Comparison of ENCODE assay signal across 28 mouse cellular contexts in genomic region chr17:25007480-25007879, GRCm38 (mm10). TPM values are rescaled to one million over a fixed set of nuclear protein-coding genes. Genes with fewer than 3 reads are reported as not detected.
DNase-seq lines count a peak whose midpoint lies in the region; ATAC-seq and TF ChIP-seq lines count a peak whose summit lies in the region.
"Had no signal": no experiment of that assay in that cellular context is flagged by ENCODE, and none has a peak within 500 bp of the region (broad histone marks: within the 10 kb centered on the region; RNA-seq: fewer than 3 reads in every experiment).

No protein-coding gene starts in this region.

- H3K4me1 ChIP-seq in heart, embryonic 10.5 days, result no peaks in the 10 kb centered on the region
- no peaks in the 10 kb centered on the region for H3K4me1 ChIP-seq in liver, adult 2 months (ENCODE audit: control insufficient read depth, insufficient read depth, low read length)
- H3K4me1 ChIP-seq in stomach, postnatal 0 days (replicated peaks; ENCODE audit: control insufficient read depth, insufficient read depth), result no peaks in the 10 kb centered on the region
- 0 out of 2 replicates have a peak, but pooled peaks cover under 1% of the 10 kb centered on the region for H3K4me1 ChIP-seq in midbrain, embryonic 10.5 days
- H3K4me1 ChIP-seq: forebrain, embryonic 10.5 days; forebrain, embryonic 12.5 days had no signal

- H3K27ac ChIP-seq in heart, embryonic 10.5 days, result no peak overlapping the region; the same call in 1 of the 2 replicates
- no peak overlapping the region for H3K27ac ChIP-seq in liver, adult 2 months (replicated peaks; ENCODE audit: insufficient read depth, low read depth, low read length)
- no peak overlapping the region for H3K27ac ChIP-seq in stomach, postnatal 0 days (replicated peaks)
- no peak overlapping the region for H3K27ac ChIP-seq in midbrain, embryonic 10.5 days (replicated peaks)
- H3K27ac ChIP-seq: embryonic facial prominence, embryonic 13.5 days; embryonic facial prominence, embryonic 15.5 days; forebrain, embryonic 10.5 days; forebrain, embryonic 12.5 days had no signal

- H3K4me3 ChIP-seq in heart, embryonic 10.5 days, result no peak overlapping the region
- no peak overlapping the region for H3K4me3 ChIP-seq in liver, adult 2 months (ENCODE audit: insufficient read depth, low read depth, low read length)
- no peak overlapping the region for H3K4me3 ChIP-seq in stomach, postnatal 0 days (ENCODE audit: low read depth, low read length)
- no peak overlapping the region for H3K4me3 ChIP-seq in midbrain, embryonic 10.5 days
- H3K4me3 ChIP-seq: embryonic facial prominence, embryonic 13.5 days; embryonic facial prominence, embryonic 15.5 days; erythroblast, embryonic 14.5 days; forebrain, embryonic 10.5 days; forebrain, embryonic 12.5 days had no signal

- peaks cover 77% of the 10 kb centered on the region for H3K36me3 ChIP-seq in heart, embryonic 10.5 days
- peaks cover 31% of the 10 kb centered on the region for H3K36me3 ChIP-seq in liver, adult 2 months (ENCODE audit: control insufficient read depth, insufficient read depth, low read length)
- H3K36me3 ChIP-seq in stomach, postnatal 0 days (ENCODE audit: control insufficient read depth, insufficient read depth, low read length), result peaks cover 14% of the 10 kb centered on the region
- H3K36me3 ChIP-seq in midbrain, embryonic 10.5 days, result peaks cover 98% of the 10 kb centered on the region

- H3K79me2 ChIP-seq in liver, adult 2 months (ENCODE audit: control insufficient read depth, insufficient read depth, low read length), result peaks cover 38% of the 10 kb centered on the region

- TF ChIP-seq POLR2A in liver, adult 2 months (IDR thresholded peaks at IDR 0.05; ENCODE audit: extremely low read depth, insufficient read depth, low read length), result no peak

- no peaks in the 10 kb centered on the region for H3K9me3 ChIP-seq in heart, embryonic 10.5 days
- H3K9me3 ChIP-seq in stomach, postnatal 0 days (ENCODE audit: control insufficient read depth, low read length), result no peaks in the 10 kb centered on the region
- no peaks in the 10 kb centered on the region for H3K9me3 ChIP-seq in midbrain, embryonic 10.5 days (replicated peaks)
- H3K9me3 ChIP-seq: embryonic facial prominence, embryonic 13.5 days; embryonic facial prominence, embryonic 15.5 days; forebrain, embryonic 10.5 days; forebrain, embryonic 12.5 days; G1E had no signal

- no peak overlapping the region for H3K9ac ChIP-seq in liver, adult 2 months (ENCODE audit: low read depth, low read length)
- H3K9ac ChIP-seq in stomach, postnatal 0 days (ENCODE audit: low read length), result no peak overlapping the region
- H3K9ac ChIP-seq: embryonic facial prominence, embryonic 13.5 days; embryonic facial prominence, embryonic 15.5 days; forebrain, embryonic 12.5 days had no signal

- no peak for TF ChIP-seq CTCF in liver, adult 2 months (IDR thresholded peaks at IDR 0.05; ENCODE audit: low read depth, low read length)
- TF ChIP-seq CTCF in stomach, postnatal 0 days (IDR thresholded peaks at IDR 0.05; ENCODE audit: low read depth), result no peak

- peak; percentile 51 for DNase-seq in heart, embryonic 10.5 days (ENCODE audit: low spot score)
- no peak for DNase-seq in heart, postnatal 4 days
- DNase-seq in liver, adult 2 months (ENCODE audit: extremely low read depth, low read depth, low spot score), result peak; percentile 16
- DNase-seq in liver, result no peak
- DNase-seq in stomach, postnatal 0 days (ENCODE audit: low spot score), result peak; percentile 15
- no peak for DNase-seq in adrenal gland, postnatal 14 days
- DNase-seq in midbrain, embryonic 10.5 days (ENCODE audit: low spot score), result no peak
- DNase-seq: adrenal gland, adult 8-10 months; adrenal gland, postnatal 25 days; B cell, adult 2 months; cerebellum, adult 11 months; cerebellum, adult 18-20 months; cerebellum, adult 8-10 months; cerebellum, adult 9-11 months; cerebellum, postnatal 14 days; cerebellum, postnatal 36 days; embryo, embryonic 11 days had no signal

- no peak overlapping the region for H3K4me2 ChIP-seq in stomach, postnatal 0 days (replicated peaks; ENCODE audit: low read depth)
- H3K4me2 ChIP-seq: embryonic facial prominence, embryonic 13.5 days; embryonic facial prominence, embryonic 15.5 days; forebrain, embryonic 12.5 days had no signal

- ATAC-seq in stomach, postnatal 0 days (ENCODE audit: low FRiP score, low TSS enrichment), result peak; percentile 69
- ATAC-seq: activated CD4-positive, CD25-positive, alpha-beta regulatory T cell, adult 4 months; CD4-positive, CD25-positive, alpha-beta regulatory T cell, adult 4 months; forebrain, embryonic 14.5 days; Patski had no signal

- no peak for TF ChIP-seq EP300 in stomach, postnatal 0 days (optimal IDR thresholded peaks at IDR 0.05)

- H3K27me3 ChIP-seq in heart, embryonic 10.5 days (ENCODE audit: insufficient read depth, poor library complexity, severe bottlenecking), result no peaks in the 10 kb centered on the region
- H3K27me3 ChIP-seq in liver, adult 2 months (ENCODE audit: control insufficient read depth, insufficient read depth, low read length), result no peaks in the 10 kb centered on the region
- no peaks in the 10 kb centered on the region for H3K27me3 ChIP-seq in stomach, postnatal 0 days (ENCODE audit: control insufficient read depth, insufficient read depth, low read length)
- H3K27me3 ChIP-seq in midbrain, embryonic 10.5 days (ENCODE audit: low read depth, poor library complexity, severe bottlenecking), result no peaks in the 10 kb centered on the region
- H3K27me3 ChIP-seq: CH12.LX; embryonic facial prominence, embryonic 13.5 days; embryonic facial prominence, embryonic 15.5 days; forebrain, embryonic 12.5 days; Patski had no signal

RNA-seq across cellular contexts. Expression of gene Cramp1l, which starts 8.1 kb away (rescaled TPM):
- 6.2 and 7.2 TPM in 2 replicates for polyA plus RNA-seq in heart, embryonic 10.5 days (2016; fragmentation: Nextera tagmentation; extraction: Ambion mirVana)
- total RNA-seq in heart, postnatal 4 days (2021), result 10 to 100 TPM; 15.1 to 16.3 TPM
- total RNA-seq in liver, adult 2 months (2014; rRNA removed), result 2.7 and 2.9 TPM in 2 replicates
- polyA plus RNA-seq in liver, adult 2 months (2012; rRNA removed), result 4.2 and 6.5 TPM in 2 replicates
- 2.2 and 2.8 TPM in 2 replicates for polyA plus RNA-seq in stomach, postnatal 0 days (2015; fragmentation: Nextera tagmentation; extraction: Ambion mirVana)
- total RNA-seq in adrenal gland, postnatal 14 days (2021), result 23.3 and 26.7 TPM in 2 replicates
- polyA plus RNA-seq in midbrain, embryonic 10.5 days (2016; fragmentation: Nextera tagmentation; extraction: Ambion mirVana), result 6.8 and 8.5 TPM in 2 replicates

RNA-seq across cellular contexts. Expression of gene Ift140, which starts 8.4 kb away (rescaled TPM):
- 18.4 and 19.1 TPM in 2 replicates for polyA plus RNA-seq in heart, embryonic 10.5 days (2016; fragmentation: Nextera tagmentation; extraction: Ambion mirVana)
- 1 to 10 TPM; 7.0 to 7.3 TPM for total RNA-seq in heart, postnatal 4 days (2021)
- total RNA-seq in liver, adult 2 months (2014; rRNA removed), result 4.6 and 5.4 TPM in 2 replicates
- 3.4 and 3.6 TPM in 2 replicates for polyA plus RNA-seq in liver, adult 2 months (2012; rRNA removed)
- 4.1 and 4.2 TPM in 2 replicates for polyA plus RNA-seq in stomach, postnatal 0 days (2015; fragmentation: Nextera tagmentation; extraction: Ambion mirVana)
- 30.0 and 43.7 TPM in 2 replicates for total RNA-seq in adrenal gland, postnatal 14 days (2021)
- 27.0 and 34.9 TPM in 2 replicates for polyA plus RNA-seq in midbrain, embryonic 10.5 days (2016; fragmentation: Nextera tagmentation; extraction: Ambion mirVana)

RNA-seq across cellular contexts. Expression of gene Jpt2, which starts 47.0 kb away (rescaled TPM):
- 212 and 255 TPM in 2 replicates for polyA plus RNA-seq in heart, embryonic 10.5 days (2016; fragmentation: Nextera tagmentation; extraction: Ambion mirVana)
- 10 to 100 TPM; 43.6 to 49.9 TPM for total RNA-seq in heart, postnatal 4 days (2021)
- total RNA-seq in liver, adult 2 months (2014; rRNA removed), result 29.0 and 34.3 TPM in 2 replicates
- 12.1 and 12.2 TPM in 2 replicates for polyA plus RNA-seq in liver, adult 2 months (2012; rRNA removed)
- polyA plus RNA-seq in stomach, postnatal 0 days (2015; fragmentation: Nextera tagmentation; extraction: Ambion mirVana), result 51.8 and 53.9 TPM in 2 replicates
- total RNA-seq in adrenal gland, postnatal 14 days (2021), result 33.9 and 45.2 TPM in 2 replicates
- 442 and 466 TPM in 2 replicates for polyA plus RNA-seq in midbrain, embryonic 10.5 days (2016; fragmentation: Nextera tagmentation; extraction: Ambion mirVana)

Comparison
In these comparisons a context has a peak if more than half of its experiments do, and no peak if none do; other contexts are left out.
1. DNase-seq: peak in heart, embryonic 10.5 days (single experiment), liver, adult 2 months (single experiment) and stomach, postnatal 0 days (single experiment); none in heart, postnatal 4 days (single experiment), liver (single experiment), adrenal gland, postnatal 14 days (single experiment) and midbrain, embryonic 10.5 days (single experiment).